21 mouse cellular contexts compared by ENCODE assay signal in genomic region chr7:75712808-75713207, GRCm38 (mm10).
DNase-seq lines count a peak whose midpoint lies in the region; ATAC-seq and TF ChIP-seq lines count a peak whose summit lies in the region.
"Had no signal": no experiment of that assay in that cellular context is flagged by ENCODE, and none has a peak within 500 bp of the region (broad histone marks: within the 10 kb centered on the region; RNA-seq: fewer than 3 reads in every experiment).

No protein-coding gene starts in this region.

- H3K9ac ChIP-seq in limb, embryonic 14.5 days (ENCODE audit: low read depth, low read length, severe bottlenecking): no peak overlapping the region
- H3K9ac ChIP-seq: embryonic facial prominence, embryonic 12.5 days; forebrain, embryonic 12.5 days; hindbrain, embryonic 13.5 days; intestine, embryonic 15.5 days; kidney, embryonic 15.5 days; liver, embryonic 15.5 days had no signal

- no peaks in the 10 kb centered on the region for H3K27me3 ChIP-seq in limb, embryonic 14.5 days (ENCODE audit: control insufficient read depth, insufficient read depth, low read length)
- H3K27me3 ChIP-seq in limb, embryonic 10.5 days (ENCODE audit: low read depth, poor library complexity, severe bottlenecking): no peaks in the 10 kb centered on the region
- H3K27me3 ChIP-seq: embryonic facial prominence, embryonic 12.5 days; forebrain, embryonic 12.5 days; hindbrain, embryonic 13.5 days; intestine, embryonic 15.5 days; kidney, embryonic 15.5 days; liver, embryonic 15.5 days; megakaryocyte, embryonic 14.5 days had no signal

- 62% methylated on average over 2 of the region's 2 CpGs for WGBS in limb, embryonic 14.5 days
- 85% methylated on average over 2 of the region's 2 CpGs for WGBS in limb, embryonic 10.5 days

- H3K4me3 ChIP-seq in gastrocnemius, adult 2 months: no peak overlapping the region
- H3K4me3 ChIP-seq in limb, embryonic 14.5 days (replicated peaks; ENCODE audit: low read length): no peak overlapping the region
- H3K4me3 ChIP-seq in limb, embryonic 10.5 days: no peak overlapping the region
- H3K4me3 ChIP-seq: embryonic facial prominence, embryonic 12.5 days; forebrain, embryonic 12.5 days; hindbrain, embryonic 13.5 days; intestine, embryonic 15.5 days; kidney, embryonic 15.5 days; liver, embryonic 15.5 days; megakaryocyte, embryonic 14.5 days had no signal

- no peak overlapping the region for H3K4me2 ChIP-seq in limb, embryonic 14.5 days (replicated peaks; ENCODE audit: low read depth, low read length, severe bottlenecking)
- H3K4me2 ChIP-seq: embryonic facial prominence, embryonic 12.5 days; forebrain, embryonic 12.5 days; hindbrain, embryonic 13.5 days; intestine, embryonic 15.5 days; kidney, embryonic 15.5 days; liver, embryonic 15.5 days had no signal

- peaks cover 8% of the 10 kb centered on the region; the same call in 1 of the 2 replicates for H3K36me3 ChIP-seq in limb, embryonic 14.5 days (ENCODE audit: control insufficient read depth, insufficient read depth, low read length)
- H3K36me3 ChIP-seq in limb, embryonic 10.5 days: peaks cover 9% of the 10 kb centered on the region; the same call in 1 of the 2 replicates
- H3K36me3 ChIP-seq: forebrain, embryonic 12.5 days had no signal

- no peak for TF ChIP-seq POLR2A in limb, embryonic 14.5 days (IDR thresholded peaks at IDR 0.05; ENCODE audit: borderline replicate concordance, extremely low read depth, insufficient read depth, insufficient read length)

- H3K9me3 ChIP-seq in limb, embryonic 14.5 days (ENCODE audit: control insufficient read depth, low read length): no peaks in the 10 kb centered on the region
- H3K9me3 ChIP-seq in limb, embryonic 10.5 days (replicated peaks): no peaks in the 10 kb centered on the region
- H3K9me3 ChIP-seq: embryonic facial prominence, embryonic 12.5 days; forebrain, embryonic 12.5 days; hindbrain, embryonic 13.5 days; intestine, embryonic 15.5 days; kidney, embryonic 15.5 days; liver, embryonic 15.5 days; megakaryocyte, embryonic 14.5 days had no signal

- no peak for TF ChIP-seq CTCF in gastrocnemius, adult 2 months (IDR thresholded peaks at IDR 0.05)

- H3K27ac ChIP-seq in gastrocnemius, adult 2 months: peak overlapping the region; percentile 70
- no peak overlapping the region for H3K27ac ChIP-seq in limb, embryonic 14.5 days (replicated peaks; ENCODE audit: low read depth, low read length)
- H3K27ac ChIP-seq in limb, embryonic 10.5 days: no peak overlapping the region
- H3K27ac ChIP-seq: embryonic facial prominence, embryonic 12.5 days; forebrain, embryonic 12.5 days; hindbrain, embryonic 13.5 days; intestine, embryonic 15.5 days; kidney, embryonic 15.5 days; liver, embryonic 15.5 days had no signal

- H3K4me1 ChIP-seq in limb, embryonic 14.5 days (ENCODE audit: control insufficient read depth, insufficient read depth, low read length): no peaks in the 10 kb centered on the region
- peaks cover 3% of the 10 kb centered on the region; the same call in 1 of the 2 replicates for H3K4me1 ChIP-seq in limb, embryonic 10.5 days
- H3K4me1 ChIP-seq: embryonic facial prominence, embryonic 12.5 days; forebrain, embryonic 12.5 days; hindbrain, embryonic 13.5 days; kidney, embryonic 15.5 days had no signal

- no peak for DNase-seq in gastrocnemius, adult 2 months
- DNase-seq in gastrocnemius, postnatal 36 days: no peak
- peak; percentile 10 for DNase-seq in limb, embryonic 14.5 days (ENCODE audit: low spot score)
- DNase-seq in limb, embryonic 10.5 days (ENCODE audit: low spot score): no peak
- DNase-seq in MEL-GATA-1-ER (ENCODE audit: extremely low read depth, low read depth): peak; percentile 6
- peak; percentile 22 to 24 for DNase-seq in heart, postnatal 10 days
- no peak for DNase-seq in ovary, postnatal 14 days (ENCODE audit: low spot score)
- no peak for DNase-seq in left cerebral cortex, postnatal 25 days (ENCODE audit: low spot score in 2 of 2)
- DNase-seq: adrenal gland, postnatal 10 days; cerebellum, adult 18-20 months; cerebellum, postnatal 36 days; left cerebral cortex, postnatal 4 days; lung, postnatal 10 days; thymus, adult 2 months had no signal

- intact Hi-C loops in gastrocnemius, adult 2 months (cut with DNase I): loop anchor here (10.0 kb wide), 2 partner anchors 138 to 318 kb away; no protein-coding TSS in a partner anchor
- intact Hi-C loops in gastrocnemius, postnatal 36 days (cut with DNase I): no loop called here
- intact Hi-C loops in heart, postnatal 10 days (cut with DNase I): no loop called here
- intact Hi-C loops in left cerebral cortex, postnatal 25 days (cut with DNase I): no loop called here

- no peak for ATAC-seq in limb, embryonic 14.5 days (ENCODE audit: low FRiP score, low read depth)
- ATAC-seq: intestine, embryonic 15.5 days had no signal

Comparison
In these comparisons a context has a peak if more than half of its experiments do, and no peak if none do; other contexts are left out.
1. DNase-seq: peak in limb, embryonic 14.5 days (single experiment), MEL-GATA-1-ER (single experiment) and heart, postnatal 10 days (2 of 2); none in gastrocnemius, adult 2 months (single experiment), gastrocnemius, postnatal 36 days (0 of 2), limb, embryonic 10.5 days (single experiment), ovary, postnatal 14 days (single experiment) and left cerebral cortex, postnatal 25 days (0 of 2).